Mouse (Mus musculus): ENCODE measurements around the gene Il1rn. TPM values are rescaled to one million over a fixed set of nuclear protein-coding genes. Genes with fewer than 3 reads are reported as not detected.

The Il1rn gene
- polyA plus RNA-seq, 1 experiment from 2014 or later = 0.19 TPM

DNA sequence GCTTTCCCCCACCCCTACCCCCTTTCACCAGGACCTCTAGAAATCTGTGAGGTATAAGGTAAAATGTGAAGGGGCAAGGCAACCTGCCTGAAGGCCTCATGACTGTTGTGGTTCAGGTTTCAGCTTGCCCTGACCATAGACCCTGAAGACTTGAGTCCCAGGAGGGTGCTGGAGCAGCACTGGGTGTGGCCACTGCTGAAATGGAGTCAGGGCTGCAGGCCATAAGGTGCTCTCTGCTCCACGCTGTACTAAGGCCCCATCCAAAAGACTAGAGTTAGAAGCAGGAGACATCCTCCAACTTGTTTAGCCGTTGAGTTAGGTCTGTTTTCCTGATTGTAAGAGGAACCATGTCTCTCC is 50.3 kb downstream of the Il1rn start:
- H3K27me3 ChIP-seq (ENCODE audit: control insufficient read depth, insufficient read depth, low read depth, low read length) = no peaks in the 10 kb centered on the region
- no peak overlapping the region for H3K4me3 ChIP-seq (ENCODE audit: low read length)
- H3K36me3 ChIP-seq (ENCODE audit: control insufficient read depth, insufficient read depth, low read length) = no peaks in the 10 kb centered on the region
- H3K27ac ChIP-seq (ENCODE audit: low read length) = no peak overlapping the region
- ATAC-seq (ENCODE audit: low read depth) = no peak
- H3K9me3 ChIP-seq (ENCODE audit: control insufficient read depth, low read length) = no peaks in the 10 kb centered on the region
- no peak overlapping the region for H3K4me2 ChIP-seq (ENCODE audit: low read depth, low read length)
- 77% methylated on average over 2 of the region's 2 CpGs for WGBS
- H3K4me1 ChIP-seq (replicated peaks; ENCODE audit: control insufficient read depth, insufficient read depth, low read length) = no peaks in the 10 kb centered on the region
- no peak overlapping the region for H3K9ac ChIP-seq (ENCODE audit: low read length)

GRCm38 (mm10) chr2:24387361-24388283 is 51.0 kb downstream of the Il1rn start:
- H3K4me3 ChIP-seq (ENCODE audit: low read length) = no peak overlapping the region
- H3K27me3 ChIP-seq (ENCODE audit: control insufficient read depth, insufficient read depth, low read depth, low read length) = no peaks in the 10 kb centered on the region
- no peak overlapping the region for H3K9ac ChIP-seq (ENCODE audit: low read length)
- H3K4me1 ChIP-seq (replicated peaks; ENCODE audit: control insufficient read depth, insufficient read depth, low read length) = no peaks in the 10 kb centered on the region
- WGBS = 76% methylated on average over 4 of the region's 4 CpGs
- no peaks in the 10 kb centered on the region for H3K9me3 ChIP-seq (ENCODE audit: control insufficient read depth, low read length)
- ATAC-seq (ENCODE audit: low read depth) = no peak
- no peak overlapping the region for H3K27ac ChIP-seq (ENCODE audit: low read length)
- no peaks in the 10 kb centered on the region for H3K36me3 ChIP-seq (ENCODE audit: control insufficient read depth, insufficient read depth, low read length)
- H3K4me2 ChIP-seq (ENCODE audit: low read depth, low read length) = no peak overlapping the region

- H3K27ac ChIP-seq (ENCODE audit: low read length) = no peak overlapping the region
- no peaks in the 10 kb centered on the region for H3K9me3 ChIP-seq (ENCODE audit: control insufficient read depth, low read length)
- no peaks in the 10 kb centered on the region for H3K36me3 ChIP-seq (ENCODE audit: control insufficient read depth, insufficient read depth, low read length)
- no peak overlapping the region for H3K9ac ChIP-seq (ENCODE audit: low read length)
- no peaks in the 10 kb centered on the region for H3K27me3 ChIP-seq (ENCODE audit: control insufficient read depth, insufficient read depth, low read depth, low read length)
- H3K4me3 ChIP-seq (ENCODE audit: low read length) = no peak overlapping the region
- H3K4me2 ChIP-seq (ENCODE audit: low read depth, low read length) = no peak overlapping the region
- no peak for ATAC-seq (ENCODE audit: low read depth)
- H3K4me1 ChIP-seq (replicated peaks; ENCODE audit: control insufficient read depth, insufficient read depth, low read length) = no peaks in the 10 kb centered on the region
- WGBS = 69% methylated on average over 2 of the region's 2 CpGs
These were observed 56.6 kb downstream of the Il1rn start for GRCm38 (mm10) chr2:24393251-24393650.

GRCm38 (mm10) chr2:24397115-24397514 is 60.5 kb downstream of the Il1rn start:
- no peak for ATAC-seq (ENCODE audit: low read depth)
- no peak overlapping the region for H3K9ac ChIP-seq (ENCODE audit: low read length)

GRCm38 (mm10) chr2:24400711-24401110 is 64.1 kb downstream of the Il1rn start:
- no peak overlapping the region for H3K27ac ChIP-seq (ENCODE audit: low read length)
- no peaks in the 10 kb centered on the region for H3K36me3 ChIP-seq (ENCODE audit: control insufficient read depth, insufficient read depth, low read length)
- H3K4me3 ChIP-seq (ENCODE audit: low read length) = no peak overlapping the region
- H3K9ac ChIP-seq (ENCODE audit: low read length) = no peak overlapping the region
- H3K27me3 ChIP-seq (ENCODE audit: control insufficient read depth, insufficient read depth, low read depth, low read length) = peaks cover 2% of the 10 kb centered on the region
- ATAC-seq (ENCODE audit: low read depth) = no peak
- no peaks in the 10 kb centered on the region for H3K9me3 ChIP-seq (ENCODE audit: control insufficient read depth, low read length)
- WGBS = 74% methylated on average over 3 of the region's 3 CpGs
- 0 out of 2 replicates have a peak, but pooled peaks cover 2% of the 10 kb centered on the region for H3K4me1 ChIP-seq (replicated peaks; ENCODE audit: control insufficient read depth, insufficient read depth, low read length)
- no peak overlapping the region for H3K4me2 ChIP-seq (ENCODE audit: low read depth, low read length)

More at GRCm38 (mm10) chr2:24397115-24397514, 60.5 kb downstream of the Il1rn start:
- H3K27me3 ChIP-seq (ENCODE audit: control insufficient read depth, insufficient read depth, low read depth, low read length) = no peaks in the 10 kb centered on the region
- no peak overlapping the region for H3K4me3 ChIP-seq (ENCODE audit: low read length)
- no peak overlapping the region for H3K27ac ChIP-seq (ENCODE audit: low read length)
- WGBS = 6% methylated on average over 2 of the region's 2 CpGs
- no peaks in the 10 kb centered on the region for H3K36me3 ChIP-seq (ENCODE audit: control insufficient read depth, insufficient read depth, low read length)
- no peak overlapping the region for H3K4me2 ChIP-seq (ENCODE audit: low read depth, low read length)
- H3K9me3 ChIP-seq (ENCODE audit: control insufficient read depth, low read length) = no peaks in the 10 kb centered on the region
- no peaks in the 10 kb centered on the region for H3K4me1 ChIP-seq (replicated peaks; ENCODE audit: control insufficient read depth, insufficient read depth, low read length)

Other genes with a start within 250 kb of the Il1rn start
- not detected in 2 replicates for gene Tbpl2, start 240.3 kb upstream of the Il1rn start, polyA plus RNA-seq (2015; fragmentation: Nextera tagmentation; extraction: Ambion mirVana)
- gene Il1f8, start 183.7 kb upstream of the Il1rn start, polyA plus RNA-seq (2015; fragmentation: Nextera tagmentation; extraction: Ambion mirVana) = not detected in 2 replicates
- gene Il1f9, start 150.4 kb upstream of the Il1rn start, polyA plus RNA-seq (2015; fragmentation: Nextera tagmentation; extraction: Ambion mirVana) = 0.21 TPM in 1 of 2 replicates, not detected in the other
- not detected in 2 replicates for gene Il1f6, start 121.4 kb upstream of the Il1rn start, polyA plus RNA-seq (2015; fragmentation: Nextera tagmentation; extraction: Ambion mirVana)
- 0.34 TPM in 1 of 2 replicates, not detected in the other for gene Il1f5, start 59.9 kb upstream of the Il1rn start, polyA plus RNA-seq (2015; fragmentation: Nextera tagmentation; extraction: Ambion mirVana)
- not detected in 2 replicates for gene Il1f10, start 45.7 kb upstream of the Il1rn start, polyA plus RNA-seq (2015; fragmentation: Nextera tagmentation; extraction: Ambion mirVana)
- 2.3 and 3.4 TPM in 2 replicates for gene Psd4, start 30.7 kb downstream of the Il1rn start, polyA plus RNA-seq (2015; fragmentation: Nextera tagmentation; extraction: Ambion mirVana)
- not detected in 2 replicates for gene Pax8, start 138.7 kb downstream of the Il1rn start, polyA plus RNA-seq (2015; fragmentation: Nextera tagmentation; extraction: Ambion mirVana)